Mouse (Mus musculus) ES-CJ7 (cell line): ENCODE measurements around the gene Klhl30.
A peak's percentile ranks its signal among the peaks of the same experiment; 100 is the strongest.

Source experiments
- DNase-seq: peaks from one replicate; pipeline ENCODE4 v3.0.0; 2011; ENCODE audit warnings: low read depth, low spot score

Gene Klhl30

DNA sequence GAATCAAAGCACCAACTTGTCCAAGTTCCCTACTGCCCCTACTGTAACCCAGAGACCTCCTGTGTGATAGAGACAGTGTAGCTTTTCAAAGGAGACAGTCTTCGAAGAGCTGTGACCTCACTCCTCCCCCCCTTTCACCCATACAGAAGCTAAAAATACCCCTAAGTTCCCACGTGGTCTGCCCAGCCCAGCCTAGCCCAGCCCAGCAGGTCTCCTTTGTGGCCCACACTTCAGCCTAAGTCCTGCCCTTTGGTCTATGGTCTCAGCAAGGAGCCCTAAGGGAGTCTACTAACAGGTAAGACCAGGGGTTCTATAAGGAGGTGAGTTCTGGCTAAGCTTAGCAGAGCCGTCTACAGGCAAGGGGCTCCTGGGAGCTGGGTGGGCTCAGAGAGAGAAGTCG lies at the start of gene Klhl30:
Klhl30 (plus strand) TSS at position 176 of the 400 bp plus-strand sequence.
- no peak for DNase-seq

DNA sequence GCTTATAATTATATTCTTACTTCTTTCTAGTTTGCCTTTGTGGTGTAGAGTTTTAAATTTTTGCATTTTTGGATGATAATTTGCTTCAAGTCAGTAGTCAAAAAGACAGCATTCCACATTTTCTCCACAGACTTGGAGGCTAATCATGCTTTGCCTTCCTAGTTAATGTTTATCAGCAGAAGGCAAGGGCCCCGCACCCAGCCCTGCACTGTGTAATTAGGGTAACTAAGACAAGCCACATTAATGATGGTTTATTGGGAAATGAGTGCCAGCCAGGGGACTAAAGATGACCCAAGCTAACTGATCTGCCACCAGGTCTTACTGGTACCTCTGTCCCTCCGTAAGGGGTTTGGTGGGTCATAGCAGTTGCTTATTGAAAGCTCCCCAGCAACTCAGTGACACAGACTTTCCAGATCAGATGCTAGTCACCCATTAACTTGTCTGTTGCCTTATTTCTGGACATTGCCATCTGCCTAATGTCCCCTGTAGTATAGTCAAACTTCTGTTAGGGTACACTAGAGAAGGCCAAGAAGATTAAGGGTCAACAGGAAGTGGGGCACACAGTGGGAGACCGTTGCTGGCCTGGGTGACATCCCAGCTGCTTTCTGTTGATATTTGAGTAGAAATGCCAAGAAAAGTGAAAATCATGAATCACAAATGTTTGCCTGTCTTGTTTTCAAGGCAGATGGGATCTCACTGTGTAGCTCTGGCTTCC lies 49.5 kb upstream of the Klhl30 start:
- no peak for DNase-seq

DNA sequence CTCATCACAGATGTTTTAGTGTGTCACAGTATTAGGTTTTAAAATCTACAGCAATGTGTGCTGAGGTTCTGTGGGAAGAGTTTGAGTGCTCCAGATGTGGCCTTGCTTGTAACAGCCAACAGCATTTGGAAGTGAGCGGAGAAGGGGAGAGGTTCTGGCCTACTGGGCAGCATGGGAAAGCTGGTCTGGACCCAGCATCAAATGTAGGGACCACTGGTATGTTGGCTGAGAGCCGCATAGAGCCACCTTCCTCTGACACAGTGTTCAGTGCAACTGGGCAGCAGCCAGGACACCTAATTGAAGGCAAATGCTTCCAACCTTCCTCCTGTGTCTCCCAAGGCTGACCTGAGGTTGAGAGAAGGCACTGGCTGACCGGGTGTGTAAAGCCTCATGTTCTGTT lies 48.8 kb upstream of the Klhl30 start:
- no peak for DNase-seq

DNA sequence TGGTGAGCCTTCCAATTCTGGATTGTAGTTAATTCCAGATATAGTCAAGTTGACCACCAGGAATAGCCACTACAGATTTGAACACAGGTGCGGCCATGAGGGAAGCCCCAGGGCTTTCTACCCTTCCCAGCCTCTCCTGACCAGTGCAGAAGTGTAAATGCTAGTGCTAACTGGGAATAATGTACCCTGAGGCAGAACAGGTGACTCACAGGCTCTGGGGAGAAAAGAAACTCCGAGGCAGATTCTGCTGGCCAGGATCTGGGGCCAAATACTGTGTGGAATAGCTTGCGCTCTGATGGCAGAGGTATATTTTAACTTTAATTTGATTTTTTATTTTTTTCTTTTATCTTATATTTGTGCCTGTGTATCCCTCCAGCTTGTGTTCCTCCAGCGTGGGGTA lies 46.2 kb upstream of the Klhl30 start:
- DNase-seq, result no peak

DNA sequence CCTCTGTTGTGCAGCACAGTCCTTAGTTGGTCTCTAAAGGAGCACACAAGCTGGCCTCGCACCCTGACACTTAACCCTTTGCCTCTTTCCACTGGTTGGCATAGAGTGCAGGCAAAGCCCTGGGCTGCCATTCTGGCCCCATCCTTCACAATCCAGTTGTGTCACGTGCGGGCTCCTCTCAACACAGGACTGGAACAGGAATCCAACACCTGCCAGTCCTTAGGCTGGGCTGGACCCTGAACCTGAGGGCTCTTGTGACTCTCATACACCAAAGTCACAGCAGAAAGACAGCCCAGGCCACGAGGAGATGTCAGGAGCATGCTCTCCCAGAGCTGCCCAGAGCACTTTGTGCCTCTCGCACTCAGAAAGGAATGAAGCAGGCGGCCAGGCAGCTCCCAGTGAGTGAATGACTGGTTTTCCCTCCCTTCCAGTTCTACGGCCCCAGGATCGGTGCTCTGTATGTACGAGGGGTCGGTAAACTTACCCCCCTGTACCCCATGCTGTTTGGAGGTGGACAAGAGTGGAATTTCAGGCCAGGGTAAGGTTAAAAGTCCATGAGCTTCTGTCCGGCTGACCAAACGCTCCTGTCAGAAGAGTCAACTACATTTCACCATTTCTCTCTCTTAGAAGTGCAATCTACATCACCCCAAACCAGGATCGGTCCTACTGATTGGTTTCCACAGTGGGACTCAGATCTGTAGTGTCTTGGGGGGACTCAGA lies 41.3 kb upstream of the Klhl30 start:
- DNase-seq, result no peak

DNA sequence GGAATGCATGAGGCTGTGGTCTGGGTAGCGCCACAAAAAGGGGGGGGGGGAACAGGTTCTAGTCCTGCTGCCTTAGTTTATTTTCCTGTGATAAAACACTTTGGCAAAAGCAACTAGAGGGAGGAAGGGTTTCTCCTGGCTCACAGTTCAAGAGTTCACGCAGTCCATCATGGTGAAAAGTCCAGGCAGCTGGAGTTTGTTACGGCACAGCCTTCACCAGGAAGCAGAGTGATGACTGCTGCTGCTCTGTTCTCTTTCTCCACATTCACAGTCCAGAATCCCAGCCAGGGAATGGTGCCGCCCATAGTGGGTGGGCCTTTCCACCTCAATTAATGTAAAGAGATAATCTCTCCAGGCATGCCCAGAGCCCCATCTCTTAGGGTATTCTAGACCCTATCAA lies 38.5 kb upstream of the Klhl30 start:
- DNase-seq, result no peak

DNA sequence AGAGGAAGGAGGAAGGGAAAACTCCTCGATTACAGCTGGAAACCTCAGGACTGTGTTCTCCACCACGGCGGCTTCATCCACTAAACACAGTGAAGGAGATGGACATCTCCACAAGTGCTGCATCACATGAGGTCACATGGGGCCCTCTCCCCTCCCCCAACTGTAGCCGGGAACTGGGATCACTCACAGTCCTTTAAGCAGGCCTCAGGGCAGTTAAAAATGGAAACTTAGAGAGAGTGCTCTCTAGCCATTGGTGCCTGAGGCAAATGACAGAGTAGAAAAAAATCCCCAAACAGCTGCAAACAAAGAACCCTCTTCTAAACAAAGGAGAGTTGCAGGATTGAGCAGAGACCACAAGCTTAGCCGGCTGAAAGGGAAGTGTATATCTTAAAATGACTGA lies 37.6 kb upstream of the Klhl30 start:
- DNase-seq, result no peak

DNA sequence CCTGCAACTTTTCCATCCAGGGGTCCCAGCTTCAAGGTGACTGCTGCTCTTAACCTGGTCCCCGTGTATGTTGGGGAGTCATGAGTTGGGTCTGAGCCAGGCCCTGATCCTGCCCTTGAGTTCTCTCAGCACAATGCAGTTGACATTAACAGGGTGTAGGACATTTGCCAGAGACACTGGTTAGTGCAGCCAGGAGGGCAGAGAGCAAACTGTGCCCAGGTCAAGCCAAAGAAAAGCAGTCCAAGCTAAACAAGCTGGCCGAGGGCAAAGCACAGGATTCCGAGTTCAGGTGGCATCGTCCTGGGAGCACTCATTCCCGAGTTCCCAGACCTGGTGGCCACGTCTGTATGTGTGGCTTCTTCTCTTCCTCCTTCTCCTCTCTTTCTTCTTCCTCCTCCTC lies 33.2 kb upstream of the Klhl30 start:
- no peak for DNase-seq

DNA sequence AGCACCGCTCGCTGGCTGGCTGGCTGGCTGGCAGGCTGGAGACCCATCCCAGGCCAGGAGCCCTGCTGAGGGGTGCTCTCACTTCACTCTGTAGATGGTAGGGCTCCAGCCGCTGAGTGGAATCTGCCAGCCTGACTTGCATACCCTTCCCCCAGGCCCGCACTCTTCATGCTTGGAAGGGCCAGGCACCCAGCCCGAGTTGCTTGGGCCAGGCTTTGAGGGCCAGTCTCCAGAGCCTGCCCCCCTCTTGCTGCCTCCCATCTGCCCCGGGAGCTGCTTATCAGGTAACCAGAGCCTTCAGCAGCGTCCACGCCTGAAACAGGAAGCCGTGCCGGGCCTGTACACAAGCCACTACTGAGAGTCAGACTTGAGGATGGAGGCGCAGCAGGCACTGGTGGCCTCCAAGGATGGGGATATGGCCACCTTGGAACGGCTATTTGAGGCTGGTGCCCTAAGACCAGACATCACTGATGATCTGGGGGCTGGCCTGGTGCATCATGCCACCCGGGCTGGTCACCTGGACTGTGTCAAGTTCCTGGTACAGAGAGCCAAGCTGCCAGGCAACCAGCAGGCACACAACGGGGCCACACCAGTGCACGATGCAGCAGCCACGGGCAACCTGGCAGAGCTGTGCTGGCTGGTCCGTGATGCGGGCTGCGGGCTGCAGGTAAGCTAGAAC lies 28.9 kb upstream of the Klhl30 start, which contains the start of gene Espnl:
Espnl (plus strand) TSS at position 316 of the 679 bp plus-strand sequence.
- no peak for DNase-seq

DNA sequence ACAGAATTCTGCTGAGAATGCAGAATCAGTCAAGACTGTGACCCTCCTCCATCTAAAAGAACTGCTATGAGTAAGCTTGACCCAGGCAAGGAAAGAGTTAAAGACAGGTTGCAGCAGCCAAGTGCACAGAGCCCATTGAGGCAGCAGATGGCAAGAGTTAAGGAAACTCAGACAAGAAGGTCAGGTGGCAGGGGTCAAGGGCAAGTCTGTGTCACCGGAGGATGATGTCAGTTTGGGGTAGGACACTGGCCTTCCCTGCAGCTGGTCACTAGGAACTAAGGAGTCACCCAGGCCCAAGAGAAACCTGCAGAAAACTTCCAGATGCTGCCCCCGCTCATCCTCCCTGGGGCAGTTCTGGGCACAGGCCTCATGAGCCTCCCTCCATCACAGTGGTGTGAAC lies 26.2 kb upstream of the Klhl30 start:
- no peak for DNase-seq

DNA sequence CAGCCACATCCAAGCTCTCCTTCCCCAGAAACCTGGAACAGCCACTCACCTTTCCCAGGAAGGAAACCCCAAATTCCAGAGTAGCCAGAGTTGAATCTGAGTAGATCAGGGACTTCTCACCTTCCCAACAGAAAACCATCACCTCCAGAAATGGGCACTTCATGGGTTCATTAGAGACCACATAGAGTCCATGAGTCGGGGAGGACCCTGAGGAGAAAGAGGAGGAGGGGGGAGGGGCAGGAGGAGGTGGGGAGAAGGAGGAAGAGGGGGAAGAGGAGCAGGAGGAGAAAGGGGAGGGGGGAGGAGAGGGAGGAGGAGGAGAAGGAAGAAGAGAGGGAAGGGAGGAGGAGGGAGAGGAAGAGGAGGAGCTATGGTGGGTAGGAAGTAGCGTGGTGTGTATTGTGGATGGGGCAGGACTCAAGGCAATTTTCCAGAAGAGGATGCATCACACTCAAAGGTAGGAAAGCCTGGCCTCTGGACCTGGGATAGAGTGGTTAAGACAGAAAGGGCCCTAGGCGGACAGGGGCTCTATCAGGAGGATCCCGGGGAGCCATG lies 25.3 kb upstream of the Klhl30 start:
- DNase-seq, result no peak

DNA sequence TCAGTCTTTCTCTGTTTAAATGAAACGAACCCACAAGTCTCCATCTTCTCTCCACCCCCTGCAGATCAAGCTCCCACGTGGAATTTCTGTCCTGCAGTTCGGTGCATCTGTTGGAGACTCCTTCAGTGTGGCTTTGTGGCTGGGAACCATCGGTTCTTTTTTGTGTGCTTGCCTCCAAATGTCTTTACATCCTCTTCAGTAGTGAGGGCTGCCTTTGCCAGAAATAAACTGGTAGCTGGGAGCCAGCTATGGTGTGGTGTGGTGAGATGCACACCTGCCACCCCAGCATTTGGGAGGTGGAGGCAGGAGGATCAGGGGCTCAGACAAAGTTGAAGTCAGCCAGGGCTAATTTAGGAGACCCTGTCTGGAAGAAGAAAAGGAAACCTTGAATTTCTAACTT lies 18.7 kb upstream of the Klhl30 start:
- DNase-seq, result no peak

DNA sequence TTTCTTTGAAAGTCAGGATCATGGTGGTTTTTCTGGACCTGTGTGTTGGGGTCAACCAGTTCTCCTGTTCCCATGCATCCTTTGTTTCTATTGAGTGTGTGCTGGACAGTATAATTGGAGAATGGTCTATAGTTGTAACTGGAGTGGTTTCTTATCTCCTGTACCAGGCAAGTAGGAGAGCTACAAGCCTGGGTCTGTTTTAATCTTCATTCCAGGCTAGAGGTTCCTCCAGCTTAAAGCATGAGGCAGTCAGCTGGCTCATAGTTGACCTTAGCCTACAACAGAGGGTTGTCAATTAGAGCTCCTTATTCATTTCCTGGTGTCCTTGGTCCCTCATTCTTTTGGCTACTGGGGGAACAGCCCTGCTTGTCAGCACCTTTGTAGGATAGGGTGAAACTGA lies 17.2 kb upstream of the Klhl30 start:
- DNase-seq, result no peak

DNA sequence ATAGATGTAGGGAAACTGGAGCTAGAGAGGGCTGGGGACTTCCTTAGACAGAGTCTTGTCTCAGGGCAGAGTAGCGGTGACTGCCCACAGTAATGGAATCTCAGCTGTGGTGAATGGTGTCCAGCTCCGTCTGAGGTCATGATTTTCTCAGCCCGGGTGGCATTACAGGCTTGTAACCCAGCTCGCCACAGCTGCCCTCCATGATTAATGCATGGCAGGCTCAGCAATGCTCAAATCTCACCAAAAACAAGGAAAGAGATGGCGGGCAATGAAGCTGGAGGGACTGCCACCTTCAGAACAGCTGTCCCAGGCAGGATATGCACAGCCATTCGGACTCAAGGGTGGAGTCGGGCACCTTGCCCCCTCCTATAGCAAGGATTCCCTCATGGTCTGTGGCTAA lies 13.5 kb upstream of the Klhl30 start:
- no peak for DNase-seq

DNA sequence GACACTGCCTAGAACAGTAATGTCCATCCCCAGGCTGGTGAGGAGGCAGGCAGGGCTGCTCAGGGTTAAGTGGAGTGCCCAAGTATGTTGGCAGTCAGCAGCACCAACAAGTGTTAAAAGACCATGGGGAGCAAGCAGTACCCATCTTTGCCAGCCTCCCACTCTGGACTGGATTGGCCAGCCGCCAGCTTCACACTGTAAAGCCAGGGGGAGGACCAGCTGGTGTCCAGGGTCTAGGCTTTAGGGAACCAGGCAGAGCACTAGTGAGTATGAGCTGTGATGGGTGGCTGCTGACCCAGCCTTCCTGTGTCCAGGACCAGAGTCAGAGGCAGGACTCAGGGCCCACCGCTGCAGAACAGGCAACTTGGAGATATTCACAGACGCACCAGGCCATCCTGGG lies 6.8 kb upstream of the Klhl30 start:
- DNase-seq, result no peak

DNA sequence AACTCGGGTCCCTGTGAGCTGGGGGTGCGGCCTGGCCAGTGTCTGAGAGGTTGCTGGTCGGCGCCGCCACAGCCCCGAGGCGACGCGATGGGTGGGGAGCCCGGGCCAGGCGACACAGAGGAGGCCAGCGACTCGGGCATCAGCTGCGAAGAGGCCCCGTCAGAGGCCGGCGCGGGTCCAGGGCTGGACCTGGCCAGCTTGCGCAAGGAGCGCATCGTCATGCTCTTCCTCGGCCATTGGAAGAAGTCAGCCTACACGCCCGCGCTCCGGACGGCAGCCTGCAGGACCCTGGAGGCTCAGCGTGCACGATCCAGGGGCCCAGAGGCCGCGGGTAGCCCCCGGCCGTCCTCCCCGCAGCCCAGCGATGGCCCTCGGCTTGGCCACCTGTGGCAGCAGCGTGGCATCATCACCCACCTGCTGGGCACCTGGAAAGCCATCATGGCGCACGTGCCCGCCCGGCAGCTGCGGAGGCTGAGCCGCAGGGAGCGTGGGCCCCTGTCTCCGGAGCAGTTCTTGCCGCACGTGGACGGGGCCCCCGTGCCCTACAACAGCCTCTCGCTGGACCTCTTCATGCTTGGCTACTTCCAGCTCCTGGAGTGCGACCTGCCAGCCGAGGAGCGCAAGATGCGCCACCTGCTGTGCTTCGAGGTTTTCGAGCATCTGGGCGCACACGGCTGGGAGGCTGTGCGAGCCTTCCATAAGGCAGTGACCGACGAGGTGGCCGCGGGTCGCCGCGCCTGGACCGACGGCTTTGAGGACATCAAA lies 5.7 kb upstream of the Klhl30 start:
- DNase-seq, result no peak

DNA sequence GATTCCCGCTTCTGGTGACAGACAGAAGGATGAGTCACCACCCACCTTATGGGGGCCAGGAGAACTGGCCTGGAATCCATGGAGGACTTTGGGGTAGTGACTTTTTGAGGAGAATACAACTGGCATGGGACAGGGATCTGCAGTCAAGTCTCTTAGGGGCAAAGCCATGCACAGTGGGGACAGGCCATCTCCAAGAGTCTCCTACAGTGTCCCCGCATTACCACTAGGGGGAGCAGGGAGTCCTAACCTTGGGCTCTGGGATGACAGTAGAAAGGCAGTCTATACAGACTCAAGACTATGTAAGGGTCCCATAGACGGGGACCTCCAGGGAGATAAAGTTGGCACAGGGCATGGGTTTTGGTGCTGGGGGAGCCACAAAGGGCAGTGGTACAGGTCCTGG lies 3.9 kb upstream of the Klhl30 start:
- DNase-seq, result peak; percentile 75

DNA sequence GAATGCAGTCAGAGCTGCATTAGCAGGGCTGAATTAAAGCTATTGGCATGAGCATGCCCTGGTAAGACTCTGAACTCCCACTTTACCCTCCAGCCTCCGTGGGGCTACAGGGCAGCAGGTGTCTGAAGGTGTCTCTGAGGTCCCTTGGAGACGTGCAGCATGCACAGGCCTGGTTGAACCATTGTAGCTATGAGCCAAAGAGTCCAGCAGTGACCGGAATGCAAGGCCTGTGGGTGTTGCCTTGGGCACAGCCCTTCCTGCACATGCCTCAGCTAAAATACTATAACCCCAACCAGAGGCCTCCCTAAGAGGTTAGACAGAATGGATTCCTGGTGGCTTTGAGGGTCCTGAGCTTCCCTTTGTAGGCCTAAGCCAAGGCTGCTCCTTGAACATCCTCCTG lies 433 bp downstream of the Klhl30 start:
- no peak for DNase-seq

DNA sequence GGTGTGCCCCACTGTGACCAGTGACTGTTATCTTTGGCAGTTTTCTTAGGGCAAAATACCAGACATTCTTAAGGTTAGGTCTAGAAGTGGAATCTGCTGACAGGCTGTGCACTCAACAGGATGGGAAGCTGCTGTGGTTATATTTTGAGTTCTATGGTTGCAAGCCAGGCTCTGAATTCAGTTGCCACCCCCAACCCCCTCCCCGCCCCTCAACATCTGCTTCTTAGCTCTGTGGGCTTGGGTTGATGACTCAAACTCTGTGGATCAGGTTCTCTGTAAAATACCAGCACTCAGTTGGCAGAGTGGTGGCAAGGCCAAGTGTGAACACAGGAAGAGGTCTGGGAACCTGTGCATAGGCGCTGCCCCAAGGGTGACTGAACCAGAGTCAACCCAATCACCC lies 1.5 kb downstream of the Klhl30 start:
- no peak for DNase-seq

DNA sequence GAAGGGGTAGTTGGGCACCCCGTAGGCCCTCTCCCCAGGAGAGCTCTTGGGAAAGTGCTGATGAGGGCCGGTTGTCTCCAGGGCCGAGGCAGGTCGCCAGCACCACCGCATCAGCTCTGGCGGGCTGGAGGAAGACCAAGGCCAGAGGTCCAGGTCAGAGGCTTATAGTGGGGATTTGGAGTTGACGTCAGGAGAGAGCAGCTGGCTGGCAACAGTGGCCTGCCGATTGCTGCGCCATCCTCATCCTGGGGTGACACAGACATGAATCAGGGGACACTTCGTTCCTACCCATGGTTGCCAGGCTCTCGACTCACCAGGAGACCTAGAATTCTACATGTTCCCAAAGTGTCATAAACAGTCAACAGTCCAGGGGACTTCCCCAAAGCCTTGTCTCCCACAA lies 5.3 kb downstream of the Klhl30 start:
- DNase-seq, result no peak

DNA sequence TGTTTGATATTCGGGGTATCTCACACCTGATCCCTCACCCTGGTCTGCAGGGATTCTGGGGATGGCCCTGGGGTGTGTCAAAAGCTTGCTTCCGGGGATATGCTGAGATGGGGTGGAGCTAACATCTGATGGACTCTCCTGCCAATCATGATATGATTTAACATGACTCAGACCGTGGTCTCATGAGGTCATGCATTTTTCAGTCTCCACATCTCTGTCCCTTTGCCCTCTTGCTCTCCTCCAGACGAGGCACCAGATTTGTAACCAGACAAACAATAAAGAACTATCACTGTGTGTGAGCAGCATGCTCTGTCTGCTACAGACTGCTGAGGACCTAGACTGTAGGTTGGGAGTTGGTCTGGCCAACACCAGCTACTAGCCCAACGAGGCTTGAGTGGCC lies 11.3 kb downstream of the Klhl30 start:
- DNase-seq, result no peak
